In genomic region chr11:111328258-111328657, GRCm38 (mm10) we compare ENCODE assay signal across 22 mouse cellular contexts.
DNase-seq lines count a peak whose midpoint lies in the region; ATAC-seq and TF ChIP-seq lines count a peak whose summit lies in the region.
"Had no signal": no experiment of that assay in that cellular context is flagged by ENCODE, and none has a peak within 500 bp of the region (broad histone marks: within the 10 kb centered on the region; RNA-seq: fewer than 3 reads in every experiment).

No protein-coding gene starts in this region.

- H3K4me1 ChIP-seq in lung, embryonic 14.5 days (ENCODE audit: insufficient read depth): no peaks in the 10 kb centered on the region
- H3K4me1 ChIP-seq in CH12.LX (ENCODE audit: control insufficient read depth in 1 of 2, insufficient read depth in 2 of 2): peaks cover 6 to 66% of the 10 kb centered on the region in 2 experiments; a peak in 3 of 4 replicates
- H3K4me1 ChIP-seq in stomach, postnatal 0 days (replicated peaks; ENCODE audit: control insufficient read depth, insufficient read depth): no peaks in the 10 kb centered on the region
- no peaks in the 10 kb centered on the region for H3K4me1 ChIP-seq in midbrain, embryonic 15.5 days

- DNase-seq in lung, embryonic 14.5 days: peak; percentile 14
- no peak for DNase-seq in lung, adult 18-20 months
- peak; percentile 69 for DNase-seq in CH12.LX (ENCODE audit: extremely low read depth)
- DNase-seq in Muller cell, postnatal 12 days (ENCODE audit: inconsistent ontology term): peak; percentile 17
- no peak for DNase-seq in stomach, postnatal 0 days (ENCODE audit: low spot score)
- DNase-seq: adrenal gland, adult 2 months; adrenal gland, adult 8-10 months; adrenal gland, postnatal 10 days; adrenal gland, postnatal 14 days; adrenal gland, postnatal 25 days; adrenal gland, postnatal 36 days; B cell, adult 2 months; cerebellum, adult 11 months; cerebellum, adult 11-12 months; cerebellum, adult 18-20 months; cerebellum, adult 2 months; cerebellum, adult 8-10 months had no signal

- no peaks in the 10 kb centered on the region for H3K79me2 ChIP-seq in CH12.LX (replicated peaks; ENCODE audit: control insufficient read depth, extremely low read depth, insufficient read depth, poor library complexity, severe bottlenecking)

- in situ Hi-C loops in CH12.LX (cut with MboI; ENCODE audit: low pct_ligation_motif_present, low pct_unique_long_range_greater_than_20kb, low sequenced_read_pairs): no loop called here

- no peaks in the 10 kb centered on the region for H3K9me3 ChIP-seq in lung, embryonic 14.5 days (ENCODE audit: low read depth, low read length)
- H3K9me3 ChIP-seq in CH12.LX (replicated peaks; ENCODE audit: low read length): no peaks in the 10 kb centered on the region
- H3K9me3 ChIP-seq in stomach, postnatal 0 days (ENCODE audit: control insufficient read depth, low read length): no peaks in the 10 kb centered on the region
- H3K9me3 ChIP-seq in midbrain, embryonic 15.5 days: no peaks in the 10 kb centered on the region

- TF ChIP-seq EP300 in CH12.LX (IDR thresholded peaks at IDR 0.05; ENCODE audit: low read length): peak; percentile 93
- TF ChIP-seq EP300 in stomach, postnatal 0 days (optimal IDR thresholded peaks at IDR 0.05): no peak

- no peak overlapping the region for H3K9ac ChIP-seq in lung, embryonic 14.5 days
- no peak overlapping the region for H3K9ac ChIP-seq in CH12.LX (ENCODE audit: insufficient read depth, low read depth)
- H3K9ac ChIP-seq in stomach, postnatal 0 days (ENCODE audit: low read length): no peak overlapping the region
- H3K9ac ChIP-seq in midbrain, embryonic 15.5 days: no peak overlapping the region

- H3K36me3 ChIP-seq in lung, embryonic 14.5 days (ENCODE audit: insufficient read depth): no peaks in the 10 kb centered on the region
- H3K36me3 ChIP-seq in CH12.LX (replicated peaks in 1 of 2; ENCODE audit: control insufficient read depth in 1 of 2, insufficient read depth in 1 of 2, low read length in 1 of 2): no peaks in the 10 kb centered on the region
- no peaks in the 10 kb centered on the region for H3K36me3 ChIP-seq in stomach, postnatal 0 days (ENCODE audit: control insufficient read depth, insufficient read depth, low read length)
- H3K36me3 ChIP-seq in midbrain, embryonic 15.5 days (replicated peaks): no peaks in the 10 kb centered on the region
- H3K36me3 ChIP-seq: G1E had no signal

- TF ChIP-seq CTCF in lung, embryonic 14.5 days (IDR thresholded peaks at IDR 0.05; ENCODE audit: low read depth): no peak
- no peak for TF ChIP-seq CTCF in CH12.LX (conservative IDR thresholded peaks at IDR 0.05 in 1 of 2, IDR thresholded peaks at IDR 0.05 in 1 of 2; ENCODE audit: low read depth in 2 of 2, low read length in 2 of 2)
- no peak for TF ChIP-seq CTCF in stomach, postnatal 0 days (IDR thresholded peaks at IDR 0.05; ENCODE audit: low read depth)

- H3K4me3 ChIP-seq in lung, embryonic 14.5 days (ENCODE audit: low read depth, low read length): no peak overlapping the region
- no peak overlapping the region for H3K4me3 ChIP-seq in CH12.LX (replicated peaks in 1 of 3; ENCODE audit: low read depth in 2 of 3, low read length in 2 of 3, poor library complexity in 1 of 3)
- H3K4me3 ChIP-seq in stomach, postnatal 0 days (ENCODE audit: low read depth, low read length): no peak overlapping the region
- H3K4me3 ChIP-seq in midbrain, embryonic 15.5 days: no peak overlapping the region

- no peak for TF ChIP-seq POLR2A in CH12.LX (IDR thresholded peaks at IDR 0.05; ENCODE audit: low read depth, low read length)

- 60% methylated on average over 1 of the region's 1 CpGs for WGBS in lung, embryonic 14.5 days
- WGBS in stomach, postnatal 0 days: 33% methylated on average over 1 of the region's 1 CpGs
- 67% methylated on average over 1 of the region's 1 CpGs for WGBS in midbrain, embryonic 15.5 days

- TF ChIP-seq RAD21 in CH12.LX (IDR thresholded peaks at IDR 0.05; ENCODE audit: low read depth, low read length): no peak

- H3K27me3 ChIP-seq in lung, embryonic 14.5 days (ENCODE audit: insufficient read depth, low read length): no peaks in the 10 kb centered on the region
- no peaks in the 10 kb centered on the region for H3K27me3 ChIP-seq in CH12.LX (replicated peaks)
- no peaks in the 10 kb centered on the region for H3K27me3 ChIP-seq in stomach, postnatal 0 days (ENCODE audit: control insufficient read depth, insufficient read depth, low read length)
- no peaks in the 10 kb centered on the region for H3K27me3 ChIP-seq in midbrain, embryonic 15.5 days (replicated peaks)

- H3K4me2 ChIP-seq in lung, embryonic 14.5 days: no peak overlapping the region
- no peak overlapping the region for H3K4me2 ChIP-seq in CH12.LX (ENCODE audit: insufficient read depth, low read depth, poor library complexity, severe bottlenecking)
- no peak overlapping the region for H3K4me2 ChIP-seq in stomach, postnatal 0 days (replicated peaks; ENCODE audit: low read depth)
- no peak overlapping the region for H3K4me2 ChIP-seq in midbrain, embryonic 15.5 days

- no peak for ATAC-seq in lung, embryonic 14.5 days (ENCODE audit: insufficient read depth)
- no peak for ATAC-seq in stomach, postnatal 0 days (ENCODE audit: low FRiP score, low TSS enrichment)
- ATAC-seq in midbrain, embryonic 15.5 days (replicated peaks): no peak
- ATAC-seq: activated CD4-positive, CD25-positive, alpha-beta regulatory T cell, adult 4 months; CD4-positive, CD25-positive, alpha-beta regulatory T cell, adult 4 months; Patski had no signal

- H3K27ac ChIP-seq in lung, embryonic 14.5 days (ENCODE audit: low read depth): no peak overlapping the region
- no peak overlapping the region for H3K27ac ChIP-seq in CH12.LX (ENCODE audit: insufficient read depth, low read depth)
- H3K27ac ChIP-seq in stomach, postnatal 0 days (replicated peaks): no peak overlapping the region
- H3K27ac ChIP-seq in midbrain, embryonic 15.5 days: no peak overlapping the region

- dilution Hi-C loops in CH12.LX (cut with MboI; ENCODE audit: extremely low pct_ligation_motif_present, extremely low pct_unique_long_range_greater_than_20kb, low sequenced_read_pairs): no loop called here

TF ChIP-seq in CH12.LX, 34 proteins besides CTCF, POLR2A, EP300 and RAD21:
- TF ChIP-seq JUN (IDR thresholded peaks at IDR 0.05; ENCODE audit: insufficient read depth, low read depth, low read length) (peak; percentile 84), JUND (conservative IDR thresholded peaks at IDR 0.05; ENCODE audit: low read depth, low read length) (peak; percentile 98), RCOR1 (conservative IDR thresholded peaks at IDR 0.05; ENCODE audit: low read depth, low read length) (no peak), BHLHE40 (IDR thresholded peaks at IDR 0.05; ENCODE audit: low read depth, low read length) (0 out of 2 replicates have a peak, but pooled peaks have one; percentile 7), MEF2A (IDR thresholded peaks at IDR 0.05; ENCODE audit: borderline replicate concordance, low read depth, low read length) (0 out of 2 replicates have a peak, but pooled peaks have one; percentile 65), TCF12 (IDR thresholded peaks at IDR 0.05; ENCODE audit: low read depth, low read length) (peak; percentile 67), CHD1 (IDR thresholded peaks at IDR 0.05; ENCODE audit: low read depth, low read length) (no peak), ETS1 (conservative IDR thresholded peaks at IDR 0.05; ENCODE audit: low read depth, low read length) (peak; percentile 79), IRF4 (IDR thresholded peaks at IDR 0.05; ENCODE audit: low read depth, low read length) (peak; percentile 41; the same call in 1 of the 2 replicates), MAX (IDR thresholded peaks at IDR 0.05; ENCODE audit: low read length) (no peak)

Comparison
In these comparisons a context has a peak if more than half of its experiments do, and no peak if none do; other contexts are left out.
1. DNase-seq: peak in lung, embryonic 14.5 days (single experiment), CH12.LX (single experiment) and Muller cell, postnatal 12 days (single experiment); none in lung, adult 18-20 months (0 of 2) and stomach, postnatal 0 days (single experiment).